Mouse (Mus musculus) liver, postnatal 0 days (tissue): ENCODE measurements at regions not wholly inside any gene's neighbourhood (a gene's known extent, or its start where the extent isn't known, plus 50 kb on each side); places are given as distances from the start of the nearest gene placed in this dataset.

Experiments
- CTCF ChIP-seq: sonication (generic); IDR thresholded peaks from 2 replicates; pipeline ENCODE4 v1.5.1; 2016; ENCODE audit warnings: antibody characterized with exemption, low read depth
- EP300 ChIP-seq: IDR thresholded peaks from 2 replicates; pipeline ENCODE4 v1.6.1; 2016; ENCODE audit warnings: antibody characterized with exemption, low read depth, mild to moderate bottlenecking

DNA sequence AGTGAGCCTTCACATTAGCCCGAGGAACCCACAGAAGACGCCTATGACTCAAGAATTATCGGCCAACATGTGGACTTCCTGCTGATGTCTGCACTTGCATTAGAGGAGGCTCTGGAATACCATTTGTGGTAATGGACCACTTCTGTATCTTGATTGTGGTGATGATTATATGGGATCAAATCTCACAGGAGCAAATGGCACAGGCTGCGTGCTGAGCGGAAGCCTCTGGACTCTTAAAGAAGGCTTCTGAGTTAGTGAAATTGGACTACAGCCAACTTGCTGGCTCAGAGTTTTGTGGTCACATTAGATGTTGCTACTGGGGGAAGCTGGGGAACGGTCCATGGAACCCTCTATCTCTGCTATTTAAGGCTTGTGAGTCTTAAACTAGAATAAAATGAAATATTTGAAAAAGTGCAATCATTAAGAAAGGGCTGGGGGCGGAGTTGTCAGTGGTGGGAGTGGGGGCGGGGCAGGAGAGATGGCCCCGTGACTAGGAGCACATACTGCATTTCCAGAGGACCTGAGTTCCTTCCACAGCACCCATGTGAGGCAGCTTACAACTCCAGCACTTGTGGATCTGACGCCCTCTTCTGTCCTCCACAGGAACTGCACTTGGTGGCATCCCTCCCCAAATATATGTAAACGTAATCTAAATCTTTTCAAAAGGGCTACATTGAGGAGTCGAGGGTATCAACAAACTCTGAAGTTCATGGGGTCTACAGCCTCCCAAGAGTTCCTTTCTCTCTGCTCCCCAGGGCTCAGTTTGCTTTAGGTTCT lies 56.1 kb upstream of the Ifnlr1 start:
- TF ChIP-seq CTCF, result peak; percentile 22; the same call in 1 of the 2 replicates
- no peak for TF ChIP-seq EP300
